Mouse (Mus musculus): ENCODE measurements at regions not wholly inside any gene's neighbourhood (a gene's known extent, or its start where the extent isn't known, plus 50 kb on each side); places are given as distances from the start of the nearest gene placed in this dataset.

DNA sequence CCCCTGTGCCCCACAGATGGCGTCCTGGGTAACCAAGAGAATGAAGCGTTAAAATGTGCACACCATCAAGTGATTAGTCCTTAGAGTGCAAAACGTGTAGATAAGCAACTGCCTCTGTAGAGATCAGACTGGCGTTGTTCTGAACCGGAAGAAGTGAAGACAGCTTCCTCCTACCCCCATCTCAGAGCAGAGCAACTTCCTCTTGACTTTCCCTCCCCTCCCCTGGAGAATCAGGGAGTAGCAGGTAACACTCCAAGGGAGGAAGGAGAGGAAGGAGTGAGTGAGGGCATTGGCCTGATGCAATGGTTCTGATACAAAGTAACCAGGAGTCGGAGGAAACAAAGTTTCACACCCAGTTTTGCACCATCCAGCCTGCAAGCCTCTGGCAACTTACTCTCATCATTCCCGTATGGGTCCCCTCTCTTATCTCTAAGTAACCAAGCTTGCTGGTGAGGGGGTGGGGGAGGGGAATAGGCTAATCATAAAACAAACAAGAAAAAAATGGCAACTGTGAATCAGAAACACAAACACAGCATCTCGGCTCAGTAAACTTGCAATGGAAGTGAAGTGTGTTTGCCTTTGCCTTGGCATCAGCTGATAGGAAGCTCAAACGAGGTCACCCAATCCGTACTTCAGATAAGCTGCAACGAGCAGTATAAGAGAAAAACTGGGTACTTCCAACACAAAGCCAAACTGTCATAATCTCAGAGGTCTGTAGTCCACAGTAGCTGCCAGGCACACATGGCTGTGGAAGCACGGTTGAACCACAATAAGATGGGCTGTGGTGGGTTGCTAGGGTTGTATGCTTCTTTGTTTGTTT, 83.7 kb upstream of the Mon1b start:
- no peaks in the 10 kb centered on the region for H3K36me3 ChIP-seq (ENCODE audit: insufficient read depth, low read length)
- no peak for TF ChIP-seq CTCF (IDR thresholded peaks at IDR 0.05; ENCODE audit: low read depth)
- ATAC-seq (replicated peaks; ENCODE audit: low FRiP score, low read depth) (no peak), DNase-seq (ENCODE audit: low spot score) (no peak)
- H3K4me2 ChIP-seq (ENCODE audit: low read length): no peak overlapping the region
- no peaks in the 10 kb centered on the region for H3K27me3 ChIP-seq (ENCODE audit: insufficient read depth, low read length)
- no peaks in the 10 kb centered on the region for H3K4me1 ChIP-seq (replicated peaks; ENCODE audit: insufficient read depth, low read length)
- no peak overlapping the region for H3K9ac ChIP-seq (ENCODE audit: low read depth, low read length)
- no peak overlapping the region for H3K27ac ChIP-seq
- no peak overlapping the region for H3K4me3 ChIP-seq (replicated peaks; ENCODE audit: low read depth, low read length)
- H3K9me3 ChIP-seq (replicated peaks; ENCODE audit: low read length): no peaks in the 10 kb centered on the region
- WGBS: 75% methylated on average over 12 of the region's 12 CpGs

DNA sequence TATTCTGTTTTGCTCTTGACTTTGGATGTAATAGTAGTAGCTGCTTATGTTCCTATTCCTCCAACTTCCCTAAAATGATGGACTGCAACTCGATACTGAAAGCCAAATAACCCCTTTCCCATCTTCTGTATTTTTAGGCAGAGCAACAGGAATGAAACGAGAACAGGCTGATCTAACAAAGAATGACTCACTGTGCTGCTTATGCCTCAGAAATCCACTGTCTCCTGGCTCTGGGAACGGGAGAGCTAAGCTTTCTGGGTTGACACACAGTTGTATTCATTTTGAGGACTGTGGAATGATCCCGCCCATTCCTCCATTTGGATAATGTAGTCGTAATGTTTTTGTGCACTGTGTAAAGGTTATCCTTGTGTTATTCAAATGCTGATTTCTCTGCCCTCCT, 82.6 kb upstream of the Mon1b start:
- WGBS: 70% methylated on average over 5 of the region's 5 CpGs
- Histone ChIP-seq H3K27me3 (ENCODE audit: insufficient read depth, low read length) (no peaks in the 10 kb centered on the region), H3K27ac (no peak overlapping the region), H3K9ac (ENCODE audit: low read depth, low read length) (no peak overlapping the region), H3K4me2 (ENCODE audit: low read length) (no peak overlapping the region), H3K36me3 (ENCODE audit: insufficient read depth, low read length) (no peaks in the 10 kb centered on the region), H3K4me1 (replicated peaks; ENCODE audit: insufficient read depth, low read length) (no peaks in the 10 kb centered on the region), H3K9me3 (replicated peaks; ENCODE audit: low read length) (no peaks in the 10 kb centered on the region), H3K4me3 (replicated peaks; ENCODE audit: low read depth, low read length) (no peak overlapping the region)
- no peak for TF ChIP-seq CTCF (IDR thresholded peaks at IDR 0.05; ENCODE audit: low read depth)
- DNase-seq (ENCODE audit: low spot score) (no peak), ATAC-seq (replicated peaks; ENCODE audit: low FRiP score, low read depth) (no peak)

DNA sequence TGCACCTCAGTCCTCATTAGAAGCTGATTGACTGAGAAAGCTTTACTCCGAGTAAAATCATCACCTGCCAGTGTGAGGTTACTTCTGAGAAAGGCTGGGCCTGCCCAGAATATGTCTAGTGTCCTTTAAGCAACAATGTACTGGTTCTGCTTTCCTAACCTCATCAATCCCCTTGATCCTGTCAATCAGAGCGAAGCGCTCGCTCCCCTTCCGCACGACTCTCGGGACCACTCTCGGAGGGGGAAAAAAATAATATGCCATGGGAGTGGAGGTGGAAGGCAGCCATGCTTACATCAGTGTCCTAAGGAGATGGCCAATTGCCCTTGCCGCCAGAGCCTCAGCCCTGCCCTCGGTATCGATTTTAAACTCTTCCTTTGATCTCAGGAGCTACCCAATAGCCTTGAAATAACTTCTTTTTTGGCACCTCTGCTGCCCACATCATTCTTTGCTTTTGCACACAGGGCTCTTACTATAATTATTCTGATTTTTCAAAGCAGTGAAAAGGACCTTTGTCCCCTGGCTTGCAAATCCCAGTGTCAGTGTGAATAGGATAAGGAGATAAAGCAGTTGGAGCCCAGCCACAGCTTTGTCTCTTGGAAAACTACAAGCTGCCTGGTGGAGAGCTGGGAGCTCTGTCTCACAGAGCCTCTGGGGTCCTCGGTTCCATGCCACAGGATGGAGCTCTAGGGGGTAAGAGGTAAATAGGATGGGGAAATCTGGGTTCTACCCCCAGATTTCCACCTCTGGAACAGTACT, 80.5 kb upstream of the Mon1b start:
- Histone ChIP-seq H3K27me3 (ENCODE audit: insufficient read depth, low read length) (no peaks in the 10 kb centered on the region), H3K4me2 (ENCODE audit: low read length) (no peak overlapping the region), H3K9ac (ENCODE audit: low read depth, low read length) (no peak overlapping the region), H3K9me3 (replicated peaks; ENCODE audit: low read length) (no peaks in the 10 kb centered on the region), H3K4me3 (replicated peaks; ENCODE audit: low read depth, low read length) (no peak overlapping the region), H3K36me3 (ENCODE audit: insufficient read depth, low read length) (no peaks in the 10 kb centered on the region), H3K27ac (no peak overlapping the region), H3K4me1 (replicated peaks; ENCODE audit: insufficient read depth, low read length) (no peaks in the 10 kb centered on the region)
- peak; percentile 26 for DNase-seq (ENCODE audit: low spot score)
- WGBS: 27% methylated on average over 12 of the region's 12 CpGs
- no peak for TF ChIP-seq CTCF (IDR thresholded peaks at IDR 0.05; ENCODE audit: low read depth)
- no peak for ATAC-seq (replicated peaks; ENCODE audit: low FRiP score, low read depth)

DNA sequence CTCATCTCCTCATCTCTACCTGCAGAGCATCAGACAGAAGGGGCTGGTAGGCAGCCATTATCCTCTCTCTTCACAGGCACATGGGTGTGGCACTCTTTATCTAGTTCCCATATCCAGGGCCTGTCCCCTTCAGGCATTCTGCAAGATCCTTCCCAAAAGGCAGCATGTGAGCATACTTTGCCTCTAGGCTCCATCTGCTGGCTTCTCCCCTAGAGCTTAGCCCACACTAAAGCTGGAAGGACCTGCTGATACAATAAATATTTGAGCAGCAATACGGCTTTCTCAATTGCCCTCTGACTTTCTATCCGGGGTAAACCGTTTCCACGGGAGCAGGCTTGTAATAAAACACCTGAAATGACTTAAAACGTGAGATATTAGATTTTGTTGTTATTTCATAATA, 78.4 kb upstream of the Mon1b start:
- no peaks in the 10 kb centered on the region for H3K4me1 ChIP-seq (replicated peaks; ENCODE audit: insufficient read depth, low read length)
- ATAC-seq (replicated peaks; ENCODE audit: low FRiP score, low read depth) (no peak), DNase-seq (ENCODE audit: low spot score) (no peak)
- no peaks in the 10 kb centered on the region for H3K27me3 ChIP-seq (ENCODE audit: insufficient read depth, low read length)
- no peak overlapping the region for H3K9ac ChIP-seq (ENCODE audit: low read depth, low read length)
- 74% methylated on average over 5 of the region's 5 CpGs for WGBS
- H3K9me3 ChIP-seq (replicated peaks; ENCODE audit: low read length): no peaks in the 10 kb centered on the region
- TF ChIP-seq CTCF (IDR thresholded peaks at IDR 0.05; ENCODE audit: low read depth): no peak
- no peak overlapping the region for H3K27ac ChIP-seq
- H3K4me2 ChIP-seq (ENCODE audit: low read length): no peak overlapping the region
- H3K4me3 ChIP-seq (replicated peaks; ENCODE audit: low read depth, low read length): no peak overlapping the region
- no peaks in the 10 kb centered on the region for H3K36me3 ChIP-seq (ENCODE audit: insufficient read depth, low read length)

DNA sequence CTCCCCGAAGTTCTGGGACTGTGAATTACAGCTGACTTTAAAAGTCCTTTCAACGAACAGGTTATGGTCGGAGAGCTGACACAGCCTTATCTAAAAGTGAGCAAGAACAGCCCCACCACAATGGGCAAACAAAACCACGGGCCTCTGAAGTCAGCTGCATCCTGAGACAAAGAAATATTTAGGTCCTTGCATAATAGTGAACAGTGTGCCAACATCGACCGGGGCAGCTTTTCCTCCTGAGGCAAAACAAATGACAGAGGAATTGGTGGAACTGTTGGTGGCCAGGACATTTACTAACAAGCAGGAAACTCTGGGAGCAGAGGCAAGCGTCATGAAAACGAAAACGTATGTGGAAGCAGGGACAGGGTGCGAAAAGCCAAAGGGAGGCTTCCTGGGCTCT, 54.3 kb upstream of the Mon1b start:
- Histone ChIP-seq H3K4me1 (replicated peaks; ENCODE audit: insufficient read depth, low read length) (no peaks in the 10 kb centered on the region; the same call in 1 of the 2 replicates), H3K27me3 (ENCODE audit: insufficient read depth, low read length) (no peaks in the 10 kb centered on the region), H3K9me3 (replicated peaks; ENCODE audit: low read length) (no peaks in the 10 kb centered on the region), H3K4me3 (replicated peaks; ENCODE audit: low read depth, low read length) (no peak overlapping the region), H3K9ac (ENCODE audit: low read depth, low read length) (no peak overlapping the region), H3K27ac (no peak overlapping the region), H3K4me2 (ENCODE audit: low read length) (no peak overlapping the region), H3K36me3 (ENCODE audit: insufficient read depth, low read length) (no peaks in the 10 kb centered on the region)
- no peak for TF ChIP-seq CTCF (IDR thresholded peaks at IDR 0.05; ENCODE audit: low read depth)
- ATAC-seq (replicated peaks; ENCODE audit: low FRiP score, low read depth) (no peak), DNase-seq (ENCODE audit: low spot score) (no peak)
- WGBS: 53% methylated on average over 10 of the region's 10 CpGs

DNA sequence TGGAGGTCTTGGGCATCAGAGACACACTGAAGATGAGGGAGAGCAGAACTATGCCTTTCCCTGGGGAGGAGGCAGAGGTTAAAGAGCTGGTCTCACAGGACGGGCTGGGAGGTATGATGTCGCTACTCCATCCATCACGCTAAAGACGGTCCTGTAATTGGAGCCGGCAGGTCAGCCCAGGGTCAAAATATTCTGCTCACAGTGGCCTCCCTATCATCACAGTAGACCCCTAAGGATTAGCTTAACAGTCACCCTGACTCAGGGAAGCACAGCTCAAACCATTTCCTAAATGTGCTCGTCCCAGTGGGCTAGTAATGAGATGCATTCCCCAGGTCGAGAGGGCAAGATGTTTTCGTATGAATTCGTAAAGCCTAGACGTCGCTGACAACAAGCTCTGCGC, 53.7 kb upstream of the Mon1b start:
- H3K27me3 ChIP-seq (ENCODE audit: insufficient read depth, low read length): no peaks in the 10 kb centered on the region
- H3K27ac ChIP-seq: no peak overlapping the region
- ATAC-seq (replicated peaks; ENCODE audit: low FRiP score, low read depth) (no peak), DNase-seq (ENCODE audit: low spot score) (peak; percentile 33)
- TF ChIP-seq CTCF (IDR thresholded peaks at IDR 0.05; ENCODE audit: low read depth): no peak
- no peaks in the 10 kb centered on the region for H3K36me3 ChIP-seq (ENCODE audit: insufficient read depth, low read length)
- WGBS: 9% methylated on average over 12 of the region's 12 CpGs
- H3K9ac ChIP-seq (ENCODE audit: low read depth, low read length): no peak overlapping the region
- no peaks in the 10 kb centered on the region for H3K9me3 ChIP-seq (replicated peaks; ENCODE audit: low read length)
- no peak overlapping the region for H3K4me3 ChIP-seq (replicated peaks; ENCODE audit: low read depth, low read length)
- H3K4me2 ChIP-seq (ENCODE audit: low read length): no peak overlapping the region
- no peaks in the 10 kb centered on the region; the same call in 1 of the 2 replicates for H3K4me1 ChIP-seq (replicated peaks; ENCODE audit: insufficient read depth, low read length)
